21 mouse cellular contexts compared by ENCODE assay signal in genomic region chr16:97499450-97499849, GRCm38 (mm10). TPM values are rescaled to one million over a fixed set of nuclear protein-coding genes. Genes with fewer than 3 reads are reported as not detected.
DNase-seq lines count a peak whose midpoint lies in the region; ATAC-seq and TF ChIP-seq lines count a peak whose summit lies in the region.
"Had no signal": no experiment of that assay in that cellular context is flagged by ENCODE, and none has a peak within 500 bp of the region (broad histone marks: within the 10 kb centered on the region; RNA-seq: fewer than 3 reads in every experiment).

No protein-coding gene starts in this region.

- peak overlapping the region; percentile 57 for H3K27ac ChIP-seq in intestine, postnatal 0 days (ENCODE audit: low read depth, low read length)
- H3K27ac ChIP-seq in small intestine, adult 2 months (ENCODE audit: insufficient read depth, low read depth, low read length), result peak overlapping the region; percentile 96
- H3K27ac ChIP-seq: embryonic facial prominence, embryonic 10.5 days; embryonic facial prominence, embryonic 12.5 days; forebrain, embryonic 13.5 days; forebrain, embryonic 15.5 days had no signal

- no peak overlapping the region for H3K4me3 ChIP-seq in C2C12 (ENCODE audit: insufficient read depth, poor library complexity, severe bottlenecking)
- no peak overlapping the region for H3K4me3 ChIP-seq in intestine, postnatal 0 days (ENCODE audit: low read depth, low read length)
- H3K4me3 ChIP-seq in small intestine, adult 2 months (ENCODE audit: low read depth, low read length), result no peak overlapping the region
- H3K4me3 ChIP-seq: embryonic facial prominence, embryonic 10.5 days; embryonic facial prominence, embryonic 12.5 days; forebrain, embryonic 13.5 days; forebrain, embryonic 15.5 days had no signal

- no peak overlapping the region for H3K4me2 ChIP-seq in intestine, postnatal 0 days (replicated peaks; ENCODE audit: low read depth)
- H3K4me2 ChIP-seq: embryonic facial prominence, embryonic 12.5 days; forebrain, embryonic 13.5 days; forebrain, embryonic 15.5 days had no signal

- DNase-seq in adrenal gland, postnatal 4 days (ENCODE audit: low spot score in 2 of 2), result no peak
- no peak for DNase-seq in retina, postnatal 1 day
- no peak for DNase-seq in gastrocnemius, adult 18-20 months (ENCODE audit: low spot score)
- DNase-seq: adrenal gland, adult 2 months; adrenal gland, postnatal 10 days; adrenal gland, postnatal 25 days; cerebellum, adult 11-12 months; cerebellum, adult 2 months; cerebellum, adult 9-10 months; cerebellum, postnatal 10 days; cerebellum, postnatal 25 days; forebrain, postnatal 0 days had no signal

- H3K36me3 ChIP-seq in C2C12 (ENCODE audit: control insufficient read depth, insufficient read depth), result no peaks in the 10 kb centered on the region
- no peaks in the 10 kb centered on the region for H3K36me3 ChIP-seq in intestine, postnatal 0 days (ENCODE audit: control insufficient read depth, insufficient read depth)
- peaks cover 11% of the 10 kb centered on the region for H3K36me3 ChIP-seq in small intestine, adult 2 months (ENCODE audit: control insufficient read depth, insufficient read depth, low read length)
- H3K36me3 ChIP-seq: embryonic facial prominence, embryonic 10.5 days; embryonic facial prominence, embryonic 12.5 days; forebrain, embryonic 15.5 days had no signal

- H3K9ac ChIP-seq in intestine, postnatal 0 days (ENCODE audit: low read depth, low read length), result no peak overlapping the region
- H3K9ac ChIP-seq: embryonic facial prominence, embryonic 12.5 days; forebrain, embryonic 13.5 days; forebrain, embryonic 15.5 days; forebrain, postnatal 0 days had no signal

- H3ac ChIP-seq in C2C12 (ENCODE audit: control insufficient read depth, insufficient read length, low read depth), result no peak overlapping the region

- no peaks in the 10 kb centered on the region for H3K9me3 ChIP-seq in intestine, postnatal 0 days (ENCODE audit: control insufficient read depth)
- H3K9me3 ChIP-seq: embryonic facial prominence, embryonic 10.5 days; embryonic facial prominence, embryonic 12.5 days; forebrain, embryonic 13.5 days; forebrain, embryonic 15.5 days had no signal

- H3K79me3 ChIP-seq in C2C12 (ENCODE audit: low read depth), result no peaks in the 10 kb centered on the region

- TF ChIP-seq CTCF in C2C12 (IDR thresholded peaks at IDR 0.05; ENCODE audit: control insufficient read depth, insufficient read depth, insufficient read length), result no peak
- no peak for TF ChIP-seq CTCF in intestine, postnatal 0 days (IDR thresholded peaks at IDR 0.05; ENCODE audit: low read depth)
- TF ChIP-seq CTCF in small intestine, adult 2 months (IDR thresholded peaks at IDR 0.05; ENCODE audit: extremely low read depth, insufficient read length, insufficient replicate concordance, low read depth, low read length), result no peak

- WGBS in intestine, postnatal 0 days, result 49% methylated on average over 7 of the region's 7 CpGs
- WGBS in small intestine, adult 2 months, result 44% methylated on average over 7 of the region's 7 CpGs

- H3K79me2 ChIP-seq in C2C12 (ENCODE audit: control insufficient read depth, insufficient read depth), result no peaks in the 10 kb centered on the region

- peaks cover 7% of the 10 kb centered on the region; the same call in 1 of the 2 replicates for H3K4me1 ChIP-seq in intestine, postnatal 0 days (replicated peaks; ENCODE audit: control insufficient read depth, insufficient read depth, low read length)
- peaks cover 14% of the 10 kb centered on the region; the same call in 1 of the 2 replicates for H3K4me1 ChIP-seq in small intestine, adult 2 months (ENCODE audit: control insufficient read depth, insufficient read depth, insufficient read length, low read length)
- H3K4me1 ChIP-seq: embryonic facial prominence, embryonic 10.5 days; embryonic facial prominence, embryonic 12.5 days; forebrain, embryonic 13.5 days; forebrain, embryonic 15.5 days had no signal

- TF ChIP-seq POLR2A in small intestine, adult 2 months (IDR thresholded peaks at IDR 0.05; ENCODE audit: low read depth, low read length), result no peak

- no peaks in the 10 kb centered on the region for H3K27me3 ChIP-seq in C2C12 (ENCODE audit: control insufficient read depth, insufficient read depth, insufficient read length)
- no peaks in the 10 kb centered on the region for H3K27me3 ChIP-seq in intestine, postnatal 0 days (replicated peaks; ENCODE audit: control insufficient read depth, insufficient read depth, low read length)
- no peaks in the 10 kb centered on the region for H3K27me3 ChIP-seq in small intestine, adult 2 months (ENCODE audit: control insufficient read depth, insufficient read depth, low read length)
- H3K27me3 ChIP-seq: embryonic facial prominence, embryonic 12.5 days; forebrain, embryonic 13.5 days; forebrain, embryonic 15.5 days had no signal

- ATAC-seq in intestine, postnatal 0 days, result peak; percentile 60
- ATAC-seq: forebrain, embryonic 13.5 days; forebrain, embryonic 15.5 days; forebrain, postnatal 0 days had no signal

TF ChIP-seq in C2C12, 6 proteins besides CTCF, POLR2A, EP300 and RAD21:
- peak; percentile 65 for TF ChIP-seq MYOD1 (IDR thresholded peaks at IDR 0.05; ENCODE audit: control insufficient read depth, insufficient read length, low read depth)
- TF ChIP-seq MAX (IDR thresholded peaks at IDR 0.05), result no peak
TF ChIP-seq in C2C12: peak in this region for 1.

RNA-seq across cellular contexts. Expression of gene Fam3b, which starts 15.2 kb away (rescaled TPM):
- polyA plus RNA-seq in C2C12 (2012; fragmentation: generic; extraction: Trizol), result not detected
- polyA plus RNA-seq in intestine, postnatal 0 days (2015; fragmentation: Nextera tagmentation; extraction: Ambion mirVana), result 4.4 and 5.8 TPM in 2 replicates
- 64.5 and 78.2 TPM in 2 replicates for polyA plus RNA-seq in small intestine, adult 2 months (2012; rRNA removed)
- total RNA-seq in adrenal gland, postnatal 4 days (2021), result not detected
- total RNA-seq in gastrocnemius, adult 18-20 months (2021), result not detected
- total RNA-seq: adrenal gland, adult 2 months; adrenal gland, postnatal 25 days; forebrain, postnatal 0 days had no signal
- polyA plus RNA-seq: adrenal gland, adult 2 months; cerebellum, adult 2 months; cortical plate, adult 2 months; embryonic facial prominence, embryonic 10.5 days; embryonic facial prominence, embryonic 12.5 days; forebrain, embryonic 11.5 days; forebrain, embryonic 13.5 days; forebrain, embryonic 15.5 days; forebrain, postnatal 0 days had no signal

RNA-seq across cellular contexts. Expression of gene Mx1, which starts 36.7 kb away (rescaled TPM):
- 0.06 TPM for polyA plus RNA-seq in C2C12 (2012; fragmentation: generic; extraction: Trizol)
- 0.18 and 0.81 TPM in 2 replicates for polyA plus RNA-seq in intestine, postnatal 0 days (2015; fragmentation: Nextera tagmentation; extraction: Ambion mirVana)
- 1.0 and 1.2 TPM in 2 replicates for polyA plus RNA-seq in small intestine, adult 2 months (2012; rRNA removed)
- total RNA-seq in adrenal gland, postnatal 4 days (2021), result 1 to 10 TPM; 1.8 to 1.9 TPM
- under 1 TPM; 0.23 to 0.88 TPM for total RNA-seq in gastrocnemius, adult 18-20 months (2021)
- polyA plus RNA-seq: embryonic facial prominence, embryonic 10.5 days; forebrain, embryonic 11.5 days; forebrain, embryonic 13.5 days; forebrain, embryonic 15.5 days had no signal
